Mouse (Mus musculus) E14TG2a.4 (cell line): ENCODE measurements at regions not wholly inside any gene's neighbourhood (a gene's known extent, or its start where the extent isn't known, plus 50 kb on each side); places are given as distances from the start of the nearest gene placed in this dataset.

ENCODE experiments used
- CTCF ChIP-seq: conservative IDR thresholded peaks from 2 replicates; pipeline ENCODE4 v1.5.1; 2014; ENCODE audit warnings: low read length
- NANOG ChIP-seq: IDR thresholded peaks from 2 replicates; pipeline ENCODE4 v1.6.1; 2014; ENCODE audit warnings: borderline replicate concordance, low read length, mixed read lengths
- POU5F1 ChIP-seq: IDR thresholded peaks from 2 replicates; pipeline ENCODE4 v1.6.1; 2014; ENCODE audit warnings: low read length, borderline replicate concordance

DNA sequence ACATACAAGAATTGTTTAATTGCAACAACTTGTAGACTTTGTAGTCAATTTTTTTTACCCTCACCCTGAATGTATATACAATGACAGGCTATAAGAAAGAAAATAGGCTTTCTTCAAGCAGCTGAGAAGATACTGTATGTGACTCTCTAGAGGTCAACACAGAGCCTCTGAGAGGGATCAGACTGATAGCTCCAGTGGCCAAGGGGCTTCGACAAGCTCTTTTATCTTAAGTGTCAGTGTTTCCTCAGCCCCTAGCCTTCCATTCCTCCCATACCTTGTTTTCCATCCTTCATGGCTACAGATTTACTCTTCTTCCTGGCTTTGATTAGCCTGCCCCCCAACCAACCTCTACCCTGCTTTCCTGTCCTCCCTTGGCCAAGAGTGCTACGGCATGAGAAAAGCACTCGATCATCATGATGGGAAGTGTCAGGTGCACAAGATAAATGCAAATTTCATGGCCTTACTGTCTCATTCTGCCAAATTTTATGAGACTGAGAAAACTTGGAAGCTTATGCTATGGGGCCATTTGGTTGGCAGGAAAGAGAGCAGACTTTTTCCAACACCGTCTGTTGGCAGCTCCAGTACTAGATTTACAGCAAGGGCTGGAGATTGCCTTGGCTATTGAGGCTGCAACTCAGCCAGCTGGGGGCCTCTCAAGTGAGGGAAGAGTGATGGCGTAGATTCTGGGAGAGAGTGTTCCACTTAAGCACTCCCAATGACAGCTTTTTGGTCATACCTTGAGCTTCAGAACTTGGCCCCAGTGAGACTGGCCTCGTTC, 484.3 kb upstream of the Etaa1 start:
- TF ChIP-seq POU5F1 (no peak), CTCF (no peak), NANOG (no peak)
